Mouse (Mus musculus) large intestine, adult 2 months (tissue): Measurements from ENCODE around the gene Heatr1. TPM values are rescaled to one million over a fixed set of nuclear protein-coding genes. Genes with fewer than 3 reads are reported as not detected.

Source experiments
- DNase-seq: peaks from one replicate; pipeline ENCODE4 v3.0.0-alpha.2; 2012; ENCODE audit warnings: low read depth, low spot score
- WGBS: fragments of 180-500 bp; shearing (Covaris S2); methylation state at CpG from one replicate; pipeline ENCODE4 v1.1.7; 2018; 5-methylcytosine and 5-hydroxymethylcytosine counted together
- polyA plus RNA-seq: library from polyadenylated mRNA; depleted of rRNA; stranded (reverse); fragments of >200 nt; gene quantifications from 2 replicates; pipeline ENCODE4 v1.2.3, GENCODE M21; 2012; rRNA removed

Heatr1 gene
- polyA plus RNA-seq, result 11.1 and 24.5 TPM in 2 replicates

- peak; percentile 99 for DNase-seq
- under 1% methylated on average over 43 of the region's 43 CpGs for WGBS
Measured at GRCm38 (mm10) chr13:12394609-12395505, at the start of gene Heatr1. Gene Heatr1 (plus strand): TSS chr13:12395027.

GRCm38 (mm10) chr13:12346837-12347236, 48.0 kb upstream of the Heatr1 start:
- 67% methylated on average over 3 of the region's 3 CpGs for WGBS
- DNase-seq, result no peak

- no peak for DNase-seq
- WGBS, result 63% methylated on average over 13 of the region's 13 CpGs
Measured at GRCm38 (mm10) chr13:12349197-12349824, 45.5 kb upstream of the Heatr1 start.

GRCm38 (mm10) chr13:12356184-12356583, 38.6 kb upstream of the Heatr1 start:
- 56% methylated on average over 4 of the region's 4 CpGs for WGBS

GRCm38 (mm10) chr13:12357554-12357953, 37.3 kb upstream of the Heatr1 start:
- WGBS, result 79% methylated on average over 5 of the region's 5 CpGs
- DNase-seq, result no peak

More at GRCm38 (mm10) chr13:12356184-12356583, 38.6 kb upstream of the Heatr1 start:
- no peak for DNase-seq

GRCm38 (mm10) chr13:12361486-12361885, 33.3 kb upstream of the Heatr1 start:
- DNase-seq, result no peak
- 82% methylated on average over 4 of the region's 4 CpGs for WGBS

- DNase-seq, result no peak
- 36% methylated on average over 8 of the region's 8 CpGs for WGBS
Measured at GRCm38 (mm10) chr13:12369041-12369621, 25.7 kb upstream of the Heatr1 start.

- DNase-seq, result no peak
- WGBS, result 72% methylated on average over 11 of the region's 11 CpGs
Measured at GRCm38 (mm10) chr13:12369930-12370329, 24.9 kb upstream of the Heatr1 start.

GRCm38 (mm10) chr13:12372755-12373154, 22.1 kb upstream of the Heatr1 start:
- WGBS, result 84% methylated on average over 3 of the region's 3 CpGs
- no peak for DNase-seq

- DNase-seq, result no peak
- 35% methylated on average over 1 of the region's 1 CpGs for WGBS
Measured at GRCm38 (mm10) chr13:12376778-12377177, 18.0 kb upstream of the Heatr1 start.

- DNase-seq, result no peak
Measured at GRCm38 (mm10) chr13:12384796-12385195, 10.0 kb upstream of the Heatr1 start.

GRCm38 (mm10) chr13:12386286-12386685, 8.5 kb upstream of the Heatr1 start:
- DNase-seq, result no peak

- under 1% methylated on average over 23 of the region's 23 CpGs for WGBS
- DNase-seq, result no peak
Measured at GRCm38 (mm10) chr13:12395571-12395970, 744 bp downstream of the Heatr1 start.

GRCm38 (mm10) chr13:12408343-12409066, 13.7 kb downstream of the Heatr1 start:
- WGBS, result 88% methylated on average over 9 of the region's 9 CpGs
- no peak for DNase-seq

GRCm38 (mm10) chr13:12412016-12412415, 17.2 kb downstream of the Heatr1 start:
- 81% methylated on average over 8 of the region's 8 CpGs for WGBS
- DNase-seq, result no peak

GRCm38 (mm10) chr13:12420596-12420995, 25.8 kb downstream of the Heatr1 start:
- DNase-seq, result no peak
- 89% methylated on average over 9 of the region's 9 CpGs for WGBS

GRCm38 (mm10) chr13:12428556-12428955, 33.7 kb downstream of the Heatr1 start:
- WGBS, result 95% methylated on average over 13 of the region's 13 CpGs
- DNase-seq, result no peak

- DNase-seq, result no peak
- 52% methylated on average over 5 of the region's 5 CpGs for WGBS
Measured at GRCm38 (mm10) chr13:12433843-12434242, 39.0 kb downstream of the Heatr1 start.

- DNase-seq, result no peak
- WGBS, result 95% methylated on average over 3 of the region's 3 CpGs
Measured at GRCm38 (mm10) chr13:12439586-12439985, 44.8 kb downstream of the Heatr1 start.

GRCm38 (mm10) chr13:12440813-12441212, 46.0 kb downstream of the Heatr1 start:
- 91% methylated on average over 6 of the region's 6 CpGs for WGBS
- no peak for DNase-seq
